Mouse (Mus musculus): ENCODE data around the gene Zfp385c. TPM values are rescaled to one million over a fixed set of nuclear protein-coding genes. Genes with fewer than 3 reads are reported as not detected.

The Zfp385c gene
- polyA plus RNA-seq, 1 experiment from 2014 or later: 0.06 TPM

GRCm38 (mm10) chr11:100605451-100605850 lies 86.8 kb downstream of the Zfp385c start:
- 83% methylated on average over 10 of the region's 10 CpGs for WGBS
- peaks cover 21% of the 10 kb centered on the region for H3K36me3 ChIP-seq
- H3K27me3 ChIP-seq: no peaks in the 10 kb centered on the region
- H3K4me3 ChIP-seq: no peak overlapping the region
- no peak overlapping the region for H3K9ac ChIP-seq
- no peaks in the 10 kb centered on the region for H3K9me3 ChIP-seq
- no peak overlapping the region for H3K27ac ChIP-seq
- H3K4me1 ChIP-seq: peaks cover 18% of the 10 kb centered on the region; the same call in 1 of the 2 replicates
- no peak for ATAC-seq (ENCODE audit: borderline replicate concordance, extremely low read depth, low FRiP score, low TSS enrichment)
- H3K4me2 ChIP-seq: no peak overlapping the region

- peaks cover 9% of the 10 kb centered on the region; the same call in 1 of the 2 replicates for H3K4me1 ChIP-seq
- 84% methylated on average over 4 of the region's 4 CpGs for WGBS
- H3K9me3 ChIP-seq: no peaks in the 10 kb centered on the region
- H3K27me3 ChIP-seq: no peaks in the 10 kb centered on the region
- ATAC-seq (ENCODE audit: borderline replicate concordance, extremely low read depth, low FRiP score, low TSS enrichment): no peak
- H3K9ac ChIP-seq: no peak overlapping the region
- peaks cover 30% of the 10 kb centered on the region for H3K36me3 ChIP-seq
- H3K4me3 ChIP-seq: no peak overlapping the region
- no peak overlapping the region for H3K27ac ChIP-seq
- no peak overlapping the region for H3K4me2 ChIP-seq
These were observed 87.8 kb downstream of the Zfp385c start for GRCm38 (mm10) chr11:100604321-100605005.

DNA sequence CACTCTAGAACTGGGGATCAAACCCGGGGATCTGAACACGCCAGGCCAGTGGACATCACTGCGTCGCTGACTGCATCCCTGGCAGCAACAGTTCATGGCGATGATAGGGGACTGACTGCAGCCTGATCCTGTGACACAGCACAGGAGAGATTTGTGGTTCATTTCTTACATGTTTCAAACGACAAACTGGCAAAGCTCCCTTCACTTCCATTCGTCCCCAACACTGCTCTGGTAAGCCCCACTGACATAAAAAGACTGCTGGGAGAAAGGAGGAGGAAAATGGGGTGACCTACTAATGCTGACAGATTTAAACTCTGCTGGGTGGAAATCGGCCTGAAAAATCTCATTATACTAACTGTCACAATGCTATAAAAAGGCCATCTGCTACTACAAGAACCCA lies 88.4 kb downstream of the Zfp385c start:
- no peak overlapping the region for H3K9ac ChIP-seq
- no peak overlapping the region for H3K27ac ChIP-seq
- H3K4me2 ChIP-seq: no peak overlapping the region
- H3K27me3 ChIP-seq: no peaks in the 10 kb centered on the region
- no peak overlapping the region for H3K4me3 ChIP-seq
- H3K4me1 ChIP-seq: peaks cover 3% of the 10 kb centered on the region; the same call in 1 of the 2 replicates
- WGBS: 81% methylated on average over 8 of the region's 8 CpGs
- H3K36me3 ChIP-seq: peaks cover 37% of the 10 kb centered on the region
- ATAC-seq (ENCODE audit: borderline replicate concordance, extremely low read depth, low FRiP score, low TSS enrichment): no peak
- H3K9me3 ChIP-seq: no peaks in the 10 kb centered on the region

GRCm38 (mm10) chr11:100603155-100603554 lies 89.1 kb downstream of the Zfp385c start:
- ATAC-seq (ENCODE audit: borderline replicate concordance, extremely low read depth, low FRiP score, low TSS enrichment): no peak
- Histone ChIP-seq H3K27me3 (no peaks in the 10 kb centered on the region), H3K36me3 (peaks cover 39% of the 10 kb centered on the region), H3K4me1 (no peaks in the 10 kb centered on the region; the same call in 1 of the 2 replicates), H3K4me2 (no peak overlapping the region), H3K27ac (no peak overlapping the region), H3K9me3 (no peaks in the 10 kb centered on the region), H3K9ac (no peak overlapping the region), H3K4me3 (no peak overlapping the region)
- 76% methylated on average over 9 of the region's 9 CpGs for WGBS

DNA sequence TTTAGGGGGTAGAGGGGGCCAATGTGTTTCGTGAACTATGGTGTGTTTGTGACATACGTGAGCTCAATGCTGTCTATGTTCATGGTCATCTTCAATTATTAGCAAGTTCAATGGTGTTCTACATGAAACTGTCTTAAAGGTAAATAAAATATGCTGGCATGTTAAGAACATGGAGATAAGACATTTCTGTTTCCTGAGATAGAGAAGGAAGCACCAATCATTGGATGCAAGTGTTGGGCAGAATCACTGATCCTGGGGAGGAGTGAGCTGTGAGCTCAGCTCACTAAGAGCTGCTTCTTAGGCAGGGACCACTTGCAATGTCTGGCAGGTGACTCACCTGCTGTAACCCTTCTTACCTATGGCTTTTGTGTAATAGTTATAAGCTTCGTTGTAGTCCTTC lies 90.9 kb downstream of the Zfp385c start:
- Histone ChIP-seq H3K9me3 (no peaks in the 10 kb centered on the region), H3K4me3 (no peak overlapping the region), H3K27ac (no peak overlapping the region), H3K36me3 (peaks cover 55% of the 10 kb centered on the region), H3K27me3 (no peaks in the 10 kb centered on the region), H3K4me1 (no peaks in the 10 kb centered on the region; the same call in 1 of the 2 replicates), H3K4me2 (no peak overlapping the region), H3K9ac (no peak overlapping the region)
- 94% methylated on average over 3 of the region's 3 CpGs for WGBS
- ATAC-seq (ENCODE audit: borderline replicate concordance, extremely low read depth, low FRiP score, low TSS enrichment): no peak

GRCm38 (mm10) chr11:100598074-100598473 lies 94.2 kb downstream of the Zfp385c start:
- no peaks in the 10 kb centered on the region for H3K4me1 ChIP-seq
- 72% methylated on average over 4 of the region's 4 CpGs for WGBS
- H3K27me3 ChIP-seq: no peaks in the 10 kb centered on the region
- H3K9ac ChIP-seq: no peak overlapping the region
- H3K36me3 ChIP-seq: peaks cover 79% of the 10 kb centered on the region
- H3K4me3 ChIP-seq: no peak overlapping the region
- no peak for ATAC-seq (ENCODE audit: borderline replicate concordance, extremely low read depth, low FRiP score, low TSS enrichment)
- no peak overlapping the region for H3K4me2 ChIP-seq
- no peaks in the 10 kb centered on the region for H3K9me3 ChIP-seq
- H3K27ac ChIP-seq: no peak overlapping the region

DNA sequence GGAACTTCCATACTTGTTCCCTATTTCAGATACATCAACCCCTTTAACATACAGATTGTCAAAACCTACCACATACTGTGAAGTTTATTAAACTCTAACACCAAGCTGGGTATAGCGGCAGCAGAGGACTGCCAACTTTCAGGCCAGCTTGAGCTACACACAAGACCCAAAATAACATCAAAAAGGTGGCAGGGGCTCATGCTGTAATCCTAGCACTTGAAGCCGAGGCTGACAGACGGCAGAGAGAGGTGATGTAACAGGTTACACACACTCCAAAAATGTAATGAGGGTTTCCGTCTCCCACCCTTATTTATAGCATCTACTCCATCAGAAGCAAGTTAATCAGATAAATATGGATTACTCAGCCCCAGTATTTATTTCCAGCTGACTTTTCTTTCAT lies 96.7 kb downstream of the Zfp385c start:
- Histone ChIP-seq H3K9ac (no peak overlapping the region), H3K9me3 (no peaks in the 10 kb centered on the region), H3K36me3 (peaks cover 93% of the 10 kb centered on the region), H3K4me3 (no peak overlapping the region), H3K4me2 (no peak overlapping the region), H3K27me3 (no peaks in the 10 kb centered on the region), H3K4me1 (no peaks in the 10 kb centered on the region), H3K27ac (no peak overlapping the region)
- ATAC-seq (ENCODE audit: borderline replicate concordance, extremely low read depth, low FRiP score, low TSS enrichment): no peak
- WGBS: 81% methylated on average over 4 of the region's 4 CpGs

GRCm38 (mm10) chr11:100594608-100595007 lies 97.6 kb downstream of the Zfp385c start:
- Histone ChIP-seq H3K4me3 (no peak overlapping the region), H3K27me3 (no peaks in the 10 kb centered on the region), H3K27ac (no peak overlapping the region), H3K4me2 (no peak overlapping the region), H3K36me3 (peaks cover 92% of the 10 kb centered on the region), H3K4me1 (no peaks in the 10 kb centered on the region), H3K9me3 (no peaks in the 10 kb centered on the region), H3K9ac (no peak overlapping the region)
- 83% methylated on average over 7 of the region's 7 CpGs for WGBS
- ATAC-seq (ENCODE audit: borderline replicate concordance, extremely low read depth, low FRiP score, low TSS enrichment): no peak

DNA sequence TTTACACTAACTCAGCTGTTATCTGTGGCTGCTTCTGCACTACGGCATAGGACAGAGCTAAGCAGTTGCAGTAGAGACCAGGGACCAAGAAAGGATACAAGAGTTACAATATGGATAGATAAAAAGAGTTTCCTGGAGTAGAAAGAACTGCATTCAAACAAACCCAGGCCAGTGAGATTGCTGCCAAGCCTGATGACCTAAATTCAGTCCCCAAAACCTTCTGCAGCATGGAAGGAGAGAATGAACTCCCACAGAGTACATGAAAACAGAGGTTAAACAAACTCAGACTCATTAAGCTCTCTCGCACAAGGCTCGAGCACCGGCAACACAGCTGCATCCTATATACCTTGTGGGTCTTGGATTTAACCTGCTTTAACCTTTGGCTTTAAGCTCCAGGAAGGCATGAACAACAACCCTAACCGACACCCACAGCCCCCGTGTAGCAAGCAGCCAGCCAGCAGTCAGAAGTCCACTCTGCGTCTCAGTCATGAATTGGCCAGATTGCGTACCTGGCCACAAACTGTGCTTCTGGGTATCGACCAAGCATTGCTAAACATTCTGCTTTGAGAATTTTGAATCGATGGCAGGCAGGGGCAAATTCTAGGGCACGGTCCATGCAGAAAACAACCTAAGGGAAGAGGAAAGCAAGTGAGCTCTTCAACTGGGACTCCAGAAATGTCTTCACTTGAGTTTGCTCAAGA lies 99.8 kb downstream of the Zfp385c start:
- WGBS: 91% methylated on average over 11 of the region's 11 CpGs

GRCm38 (mm10) chr11:100588462-100588861 lies 103.8 kb downstream of the Zfp385c start:
- 90% methylated on average over 2 of the region's 2 CpGs for WGBS
- H3K27me3 ChIP-seq: no peaks in the 10 kb centered on the region
- ATAC-seq (ENCODE audit: borderline replicate concordance, extremely low read depth, low FRiP score, low TSS enrichment): no peak
- no peak overlapping the region for H3K4me3 ChIP-seq
- no peak overlapping the region for H3K27ac ChIP-seq
- H3K9me3 ChIP-seq: no peaks in the 10 kb centered on the region
- no peak overlapping the region for H3K4me2 ChIP-seq
- no peaks in the 10 kb centered on the region for H3K4me1 ChIP-seq
- peaks cover 97% of the 10 kb centered on the region for H3K36me3 ChIP-seq
- H3K9ac ChIP-seq: no peak overlapping the region

More for the DNA sequence above, 99.8 kb downstream of the Zfp385c start:
- no peak for ATAC-seq (ENCODE audit: borderline replicate concordance, extremely low read depth, low FRiP score, low TSS enrichment)
- no peak overlapping the region for H3K4me3 ChIP-seq
- H3K36me3 ChIP-seq: peaks cover 90% of the 10 kb centered on the region
- no peak overlapping the region for H3K27ac ChIP-seq
- no peaks in the 10 kb centered on the region for H3K9me3 ChIP-seq
- H3K27me3 ChIP-seq: no peaks in the 10 kb centered on the region
- no peaks in the 10 kb centered on the region for H3K4me1 ChIP-seq
- no peak overlapping the region for H3K4me2 ChIP-seq
- no peak overlapping the region for H3K9ac ChIP-seq

GRCm38 (mm10) chr11:100585148-100585547 lies 107.1 kb downstream of the Zfp385c start:
- H3K4me1 ChIP-seq: no peaks in the 10 kb centered on the region
- H3K36me3 ChIP-seq: peaks cover 98% of the 10 kb centered on the region
- no peak overlapping the region for H3K4me2 ChIP-seq
- H3K27me3 ChIP-seq: no peaks in the 10 kb centered on the region
- H3K27ac ChIP-seq: no peak overlapping the region
- no peak overlapping the region for H3K4me3 ChIP-seq
- ATAC-seq (ENCODE audit: borderline replicate concordance, extremely low read depth, low FRiP score, low TSS enrichment): no peak
- H3K9ac ChIP-seq: no peak overlapping the region
- no peaks in the 10 kb centered on the region for H3K9me3 ChIP-seq
- 94% methylated on average over 3 of the region's 3 CpGs for WGBS

GRCm38 (mm10) chr11:100584561-100584961 lies 107.7 kb downstream of the Zfp385c start:
- H3K36me3 ChIP-seq: peaks cover 96% of the 10 kb centered on the region
- no peaks in the 10 kb centered on the region for H3K4me1 ChIP-seq
- H3K27ac ChIP-seq: no peak overlapping the region
- H3K4me3 ChIP-seq: no peak overlapping the region
- ATAC-seq (ENCODE audit: borderline replicate concordance, extremely low read depth, low FRiP score, low TSS enrichment): no peak
- no peak overlapping the region for H3K9ac ChIP-seq
- 89% methylated on average over 7 of the region's 7 CpGs for WGBS
- no peaks in the 10 kb centered on the region for H3K27me3 ChIP-seq
- no peak overlapping the region for H3K4me2 ChIP-seq
- no peaks in the 10 kb centered on the region for H3K9me3 ChIP-seq

All from lung, embryonic 15.5 days (tissue).